Mouse (Mus musculus): ENCODE measurements at regions not wholly inside any gene's neighbourhood (a gene's known extent, or its start where the extent isn't known, plus 50 kb on each side); places are given as distances from the start of the nearest gene placed in this dataset.

DNA sequence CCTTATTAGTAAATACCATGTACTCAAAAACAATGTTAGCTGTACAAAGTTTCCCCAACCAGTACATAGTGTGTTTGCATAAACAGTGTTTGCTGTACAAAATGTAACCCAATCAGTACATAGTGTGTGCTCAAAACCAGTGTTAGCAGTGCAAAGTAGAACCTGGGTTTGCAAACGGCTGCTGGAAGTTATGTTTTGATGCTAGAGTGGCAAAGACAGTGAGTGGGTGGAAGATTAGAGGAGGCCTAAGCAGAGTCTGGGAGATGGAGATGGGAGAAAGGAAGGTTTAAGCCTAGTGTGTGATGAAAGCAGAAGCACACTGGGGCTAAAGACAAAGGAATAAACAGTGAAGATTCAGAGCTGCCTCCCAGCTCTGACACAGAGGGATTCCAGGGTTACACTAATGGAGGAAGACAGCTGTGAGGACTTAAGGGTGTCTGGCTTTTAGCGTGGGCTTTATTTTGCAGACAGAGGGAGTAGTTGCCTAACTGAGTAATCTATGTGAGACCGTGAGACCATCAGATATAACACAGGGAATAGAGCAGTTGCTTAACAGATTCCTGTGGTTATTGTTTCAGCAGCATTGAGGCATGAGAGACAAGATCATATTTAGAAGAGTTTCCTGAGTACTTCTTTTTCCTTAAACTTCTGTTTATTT is 396.0 kb downstream of the Rprm start:
- TF ChIP-seq CTCF (IDR thresholded peaks at IDR 0.05; ENCODE audit: control insufficient read depth, insufficient read depth, insufficient read length): no peak
- no peak for TF ChIP-seq MYOG (IDR thresholded peaks at IDR 0.05; ENCODE audit: control insufficient read depth, extremely low read depth, insufficient read length)
- no peak for TF ChIP-seq USF1 (IDR thresholded peaks at IDR 0.05; ENCODE audit: low read depth)
- TF ChIP-seq MYOD1 (IDR thresholded peaks at IDR 0.05; ENCODE audit: control insufficient read depth, insufficient read length, low read depth): peak; percentile 28

Data from C2C12 (cell line).